Mouse (Mus musculus) cortical plate, adult 2 months (tissue): Measurements from ENCODE around the gene Smcr8.

Source experiments
- CTCF ChIP-seq: fragments of 200-500 bp; IDR thresholded peaks from 2 replicates; pipeline ENCODE4 v1.5.1; 2011; ENCODE audit warnings: mild to moderate bottlenecking, control low read depth, low read length; ENCODE audit not compliant: insufficient read depth; ENCODE audit errors: extremely low read depth
- POLR2A ChIP-seq: fragments of 200-500 bp; IDR thresholded peaks from 2 replicates; pipeline ENCODE4 v1.6.1; 2011; ENCODE audit warnings: mild to moderate bottlenecking, low read length, control low read depth; ENCODE audit not compliant: insufficient read depth; ENCODE audit errors: extremely low read depth

DNA sequence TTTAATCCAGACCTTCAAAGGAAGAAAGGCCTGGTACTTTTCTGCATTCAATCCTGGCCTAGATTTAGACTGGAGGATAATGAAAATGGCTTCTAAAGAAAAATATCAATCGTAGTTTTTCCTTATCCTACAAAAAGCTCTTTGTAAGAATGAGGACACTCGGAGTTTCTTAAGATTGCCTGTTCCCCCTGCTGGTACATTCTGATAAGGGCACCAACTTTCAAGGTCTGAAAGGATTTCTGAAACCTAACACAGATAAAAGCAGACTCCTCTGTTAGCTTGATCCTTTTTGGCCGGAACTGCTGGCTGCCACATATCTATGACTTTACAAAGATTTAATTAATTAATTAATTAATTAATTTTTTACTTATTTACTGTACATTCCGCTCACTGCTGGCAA lies 10.4 kb upstream of the Smcr8 start:
- TF ChIP-seq CTCF: no peak
- TF ChIP-seq POLR2A: no peak
